Mouse (Mus musculus) cortical plate, adult 2 months (tissue): Measurements from ENCODE around the gene Dtnbp1. TPM values are rescaled to one million over a fixed set of nuclear protein-coding genes. Genes with fewer than 3 reads are reported as not detected.

ENCODE experiments used
- H3K27ac ChIP-seq: fragments of 200-500 bp; 2 replicates; pipeline ENCODE4 v1.5.1; 2012; ENCODE audit warnings: low read length, control low read depth, inconsistent platforms; ENCODE audit not compliant: insufficient read depth
- H3K4me1 ChIP-seq: fragments of 200-500 bp; 2 replicates; pipeline ENCODE4 v1.6.1; 2011; ENCODE audit warnings: low read length; ENCODE audit not compliant: control insufficient read depth, insufficient read depth
- H3K4me3 ChIP-seq: fragments of 200-500 bp; 2 replicates; pipeline ENCODE4 v1.5.1; 2011; ENCODE audit warnings: mild to moderate bottlenecking, low read length, control low read depth; ENCODE audit not compliant: insufficient read depth
- CTCF ChIP-seq: fragments of 200-500 bp; IDR thresholded peaks from 2 replicates; pipeline ENCODE4 v1.5.1; 2011; ENCODE audit warnings: mild to moderate bottlenecking, control low read depth, low read length; ENCODE audit not compliant: insufficient read depth; ENCODE audit errors: extremely low read depth
- POLR2A ChIP-seq: fragments of 200-500 bp; IDR thresholded peaks from 2 replicates; pipeline ENCODE4 v1.6.1; 2011; ENCODE audit warnings: mild to moderate bottlenecking, low read length, control low read depth; ENCODE audit not compliant: insufficient read depth; ENCODE audit errors: extremely low read depth
- polyA plus RNA-seq: library from polyadenylated mRNA; depleted of rRNA; stranded (reverse); fragments of >200 nt; gene quantifications from 2 replicates; pipeline ENCODE4 v1.2.3, GENCODE M21; 2012

Gene Dtnbp1
- polyA plus RNA-seq, 1 experiment: 144 TPM

DNA sequence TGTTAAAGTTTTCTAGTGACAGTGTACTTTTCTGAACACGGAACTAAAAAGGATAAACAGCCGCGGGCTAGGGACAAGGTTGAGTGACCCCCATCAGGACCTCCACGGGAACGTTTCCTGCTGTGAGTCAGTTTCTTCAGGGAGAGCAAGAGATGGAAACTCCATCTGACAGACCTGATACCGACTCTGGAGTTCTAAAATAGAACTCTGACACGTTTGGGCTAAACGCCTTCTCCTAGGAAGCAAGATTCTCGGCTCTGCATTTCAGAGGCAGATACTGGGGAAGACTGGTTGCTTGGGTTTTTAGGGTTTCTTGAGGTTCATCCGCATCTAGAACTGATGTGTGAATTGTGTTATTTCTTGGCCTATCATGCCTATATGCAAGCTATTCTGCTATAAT, 29.4 kb upstream of the Dtnbp1 start:
- Histone ChIP-seq H3K4me1 (no peaks in the 10 kb centered on the region), H3K27ac (no peak overlapping the region), H3K4me3 (no peak overlapping the region)
- TF ChIP-seq CTCF (no peak), POLR2A (no peak)

GRCm38 (mm10) chr13:45030830-45031229, 28.9 kb upstream of the Dtnbp1 start:
- H3K4me3 ChIP-seq: no peak overlapping the region
- TF ChIP-seq CTCF (peak; percentile 99), POLR2A (no peak)
- H3K4me1 ChIP-seq: no peaks in the 10 kb centered on the region
- H3K27ac ChIP-seq: no peak overlapping the region

GRCm38 (mm10) chr13:45029791-45030190, 27.8 kb upstream of the Dtnbp1 start:
- Histone ChIP-seq H3K4me3 (no peak overlapping the region), H3K4me1 (no peaks in the 10 kb centered on the region), H3K27ac (no peak overlapping the region)
- no peak for TF ChIP-seq CTCF
- TF ChIP-seq POLR2A: no peak

DNA sequence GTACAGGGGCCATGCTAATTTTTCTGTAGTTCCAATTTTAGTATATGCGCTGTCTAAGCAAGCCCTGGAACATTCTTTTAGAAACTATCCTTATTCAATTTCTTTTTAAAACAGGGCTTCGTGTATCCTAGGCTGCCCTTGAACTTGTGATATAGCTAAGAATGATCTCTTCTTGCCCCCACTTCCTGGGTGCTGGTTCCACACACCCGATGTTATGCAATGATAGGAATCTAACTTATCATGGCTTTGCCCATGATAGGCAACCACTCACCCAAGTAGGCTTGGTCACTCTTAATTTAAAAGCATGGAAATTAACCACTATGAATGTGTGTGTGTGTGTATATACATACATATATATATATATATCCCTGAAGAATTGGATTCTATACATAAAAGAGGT, 24.3 kb upstream of the Dtnbp1 start:
- TF ChIP-seq CTCF (no peak), POLR2A (no peak)
- no peak overlapping the region for H3K27ac ChIP-seq
- no peaks in the 10 kb centered on the region for H3K4me1 ChIP-seq
- no peak overlapping the region for H3K4me3 ChIP-seq

DNA sequence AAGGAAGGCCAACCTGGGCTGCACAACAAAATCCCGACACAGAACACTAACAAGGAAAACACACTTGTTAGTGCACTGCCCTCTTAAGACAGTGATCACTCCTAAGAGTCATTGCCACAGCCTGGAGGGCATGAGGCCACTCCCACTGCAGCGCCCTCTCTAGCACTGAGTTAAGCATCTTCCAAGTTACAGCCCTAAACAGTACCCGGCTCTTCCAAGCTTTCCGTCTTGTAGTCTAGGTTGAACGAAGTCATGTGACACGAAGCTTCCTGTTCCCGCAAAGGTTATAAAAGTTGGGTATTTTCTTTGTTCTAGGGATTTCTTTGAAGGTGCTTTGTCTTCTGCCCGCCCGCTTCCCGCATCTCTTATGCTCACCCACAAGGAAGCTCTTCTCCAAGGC, 22.9 kb upstream of the Dtnbp1 start:
- no peak overlapping the region for H3K4me3 ChIP-seq
- H3K4me1 ChIP-seq: no peaks in the 10 kb centered on the region
- TF ChIP-seq CTCF (no peak), POLR2A (no peak)
- no peak overlapping the region for H3K27ac ChIP-seq

- TF ChIP-seq CTCF (no peak), POLR2A (no peak)
- H3K27ac ChIP-seq: no peak overlapping the region; the same call in 1 of the 2 replicates
- no peak overlapping the region for H3K4me3 ChIP-seq
- no peaks in the 10 kb centered on the region; the same call in 1 of the 2 replicates for H3K4me1 ChIP-seq
These were observed 21.6 kb upstream of the Dtnbp1 start for GRCm38 (mm10) chr13:45023356-45024150.

DNA sequence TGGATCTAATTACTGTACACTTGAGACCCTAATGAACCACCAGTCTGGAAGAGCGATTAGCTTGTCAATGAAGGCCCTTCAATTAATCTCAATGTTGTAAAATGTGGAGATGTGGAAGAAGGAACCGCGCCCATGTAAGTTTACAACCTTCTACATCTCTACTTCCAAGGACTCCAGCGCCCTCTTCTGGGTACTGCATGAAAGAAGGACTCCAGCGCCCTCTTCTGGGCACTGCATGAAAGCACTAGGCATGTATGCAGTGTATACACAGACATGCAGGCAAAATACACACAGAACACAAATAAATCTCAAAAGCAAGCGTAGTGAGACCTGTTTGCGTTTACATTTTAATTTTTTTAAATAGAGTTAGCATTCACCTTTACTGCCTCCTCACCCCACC, 6.2 kb upstream of the Dtnbp1 start:
- H3K27ac ChIP-seq: no peak overlapping the region
- H3K4me3 ChIP-seq: no peak overlapping the region
- no peak for TF ChIP-seq POLR2A
- peak; percentile 33; the same call in 1 of the 2 replicates for TF ChIP-seq CTCF
- no peaks in the 10 kb centered on the region for H3K4me1 ChIP-seq

GRCm38 (mm10) chr13:45007726-45008125, 5.8 kb upstream of the Dtnbp1 start:
- TF ChIP-seq CTCF (no peak), POLR2A (no peak)
- Histone ChIP-seq H3K27ac (no peak overlapping the region), H3K4me1 (no peaks in the 10 kb centered on the region), H3K4me3 (no peak overlapping the region)

DNA sequence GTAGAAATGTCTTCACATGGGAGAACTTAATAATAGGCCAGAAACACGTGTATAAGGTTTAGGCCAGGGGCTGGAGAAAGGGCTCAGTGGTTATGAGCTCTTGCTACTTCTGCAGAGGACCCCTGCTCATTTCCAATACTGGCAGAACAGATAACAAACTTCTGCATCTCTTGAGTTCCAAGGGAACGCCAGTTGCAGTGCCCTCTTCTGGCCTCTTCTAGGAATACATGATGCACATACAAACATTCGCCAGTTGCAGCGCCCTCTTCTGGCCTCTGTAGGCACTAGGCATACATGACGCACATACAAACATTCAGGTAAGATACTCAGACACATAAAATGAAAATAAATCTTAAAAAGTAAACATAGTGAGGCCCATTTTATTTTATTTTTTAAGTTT, 4.5 kb upstream of the Dtnbp1 start:
- Histone ChIP-seq H3K4me1 (no peaks in the 10 kb centered on the region; the same call in 1 of the 2 replicates), H3K27ac (no peak overlapping the region), H3K4me3 (no peak overlapping the region)
- TF ChIP-seq CTCF (0 out of 2 replicates have a peak, but pooled peaks have one; percentile 18), POLR2A (no peak)

DNA sequence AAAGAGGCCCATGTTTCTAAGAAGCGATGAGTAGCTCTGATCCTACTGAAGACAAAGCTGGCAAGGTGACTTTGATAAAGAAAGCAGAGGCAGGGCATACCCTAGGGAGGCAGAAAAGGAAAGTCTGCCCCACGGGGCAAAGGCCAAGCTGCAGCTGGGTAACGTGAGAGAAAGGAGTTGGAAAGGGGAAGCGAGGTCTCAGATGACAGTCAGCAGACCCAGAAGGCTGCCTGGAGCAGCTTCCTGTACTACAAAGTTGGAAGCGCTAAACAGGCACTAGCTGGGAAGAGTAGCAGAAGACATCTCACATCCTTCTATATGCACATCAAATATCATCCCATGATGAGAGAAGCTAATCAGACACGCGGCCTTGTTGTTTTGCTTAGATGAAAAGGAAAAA, 3.9 kb upstream of the Dtnbp1 start:
- Histone ChIP-seq H3K4me1 (no peaks in the 10 kb centered on the region; the same call in 1 of the 2 replicates), H3K4me3 (no peak overlapping the region)
- TF ChIP-seq CTCF: no peak
- TF ChIP-seq POLR2A: no peak

More for the DNA sequence above, 3.9 kb upstream of the Dtnbp1 start:
- no peak overlapping the region for H3K27ac ChIP-seq
